Mouse (Mus musculus) liver, adult 2 months (tissue): ENCODE results near the gene Pepd. TPM values are rescaled to one million over a fixed set of nuclear protein-coding genes. Genes with fewer than 3 reads are reported as not detected.

ENCODE experiments used
- DNase-seq: peaks from one replicate; pipeline ENCODE4 v3.0.0-alpha.2; 2011; ENCODE audit warnings: low read depth, low spot score; ENCODE audit errors: extremely low read depth
- H3K27ac ChIP-seq: fragments of 200-500 bp; replicated peaks from 2 replicates; pipeline ENCODE4 v1.5.1; 2012; ENCODE audit warnings: low read depth, mild to moderate bottlenecking, control low read depth, inconsistent platforms, low read length; ENCODE audit not compliant: insufficient read depth
- H3K27me3 ChIP-seq: fragments of 200-500 bp; 2 replicates; pipeline ENCODE4 v1.6.1; 2012; ENCODE audit warnings: mild to moderate bottlenecking, moderate library complexity, low read length, inconsistent platforms; ENCODE audit not compliant: control insufficient read depth, insufficient read depth
- H3K36me3 ChIP-seq: fragments of 200-500 bp; 2 replicates; pipeline ENCODE4 v1.6.1; 2012; ENCODE audit warnings: low read length, inconsistent platforms; ENCODE audit not compliant: control insufficient read depth, insufficient read depth
- H3K4me1 ChIP-seq: fragments of 200-500 bp; 2 replicates; pipeline ENCODE4 v1.6.1; 2011; ENCODE audit warnings: low read length; ENCODE audit not compliant: control insufficient read depth, insufficient read depth
- H3K4me3 ChIP-seq: fragments of 200-500 bp; 2 replicates; pipeline ENCODE4 v1.5.1; 2011; ENCODE audit warnings: low read depth, mild to moderate bottlenecking, control low read depth, low read length, moderate library complexity; ENCODE audit not compliant: insufficient read depth
- H3K79me2 ChIP-seq: fragments of 200-500 bp; 2 replicates; pipeline ENCODE4 v1.6.1; 2012; ENCODE audit warnings: inconsistent platforms, mild to moderate bottlenecking, low read length, moderate library complexity; ENCODE audit not compliant: control insufficient read depth, insufficient read depth
- H3K9ac ChIP-seq: fragments of 200-500 bp; 2 replicates; pipeline ENCODE4 v1.6.1; 2012; ENCODE audit warnings: low read depth, mild to moderate bottlenecking, control low read depth, inconsistent platforms, low read length
- CTCF ChIP-seq: fragments of 200-500 bp; IDR thresholded peaks from 2 replicates; pipeline ENCODE4 v1.5.1; 2011; ENCODE audit warnings: low read depth, low read length, control low read depth
- POLR2A ChIP-seq: fragments of 200-500 bp; IDR thresholded peaks from 2 replicates; pipeline ENCODE4 v1.6.1; 2011; ENCODE audit warnings: low read length, control low read depth; ENCODE audit not compliant: insufficient read depth; ENCODE audit errors: extremely low read depth
- WGBS: fragments of 180-500 bp; shearing (Covaris S2); methylation state at CpG from one replicate; pipeline ENCODE4 v1.1.7; 2018; 5-methylcytosine and 5-hydroxymethylcytosine counted together
- polyA plus RNA-seq: library from polyadenylated mRNA; depleted of rRNA; stranded (reverse); fragments of >200 nt; gene quantifications from 2 replicates; pipeline ENCODE4 v1.2.3, GENCODE M21; 2012
- total RNA-seq: library from RNA; depleted of rRNA; stranded (reverse); fragments of >200 nt; gene quantifications from 2 replicates; pipeline ENCODE4 v1.2.3, GENCODE M21; 2014

Pepd gene
- total and polyA plus RNA-seq, 2 experiments: 71.9 to 76.2 TPM

DNA sequence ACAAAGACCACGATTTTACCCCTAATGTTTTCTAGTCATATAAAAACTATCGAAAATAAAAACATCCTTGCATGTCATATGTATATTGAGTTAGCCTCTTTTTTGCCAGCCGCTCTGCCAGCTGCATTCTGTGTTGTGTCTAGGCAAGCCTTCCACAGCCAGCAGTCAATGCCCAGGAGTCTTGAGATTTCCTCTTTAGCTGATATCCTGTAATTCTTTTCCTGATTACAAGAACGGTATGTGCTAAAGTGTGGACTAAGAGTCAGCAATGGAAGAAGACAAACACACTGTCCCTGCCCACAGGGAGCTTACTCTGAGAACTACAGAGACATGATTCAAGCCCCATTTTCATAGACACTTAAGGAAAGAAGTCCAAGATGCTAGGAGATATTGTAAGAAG lies 145.4 kb downstream of the Pepd start:
- Histone ChIP-seq H3K79me2 (peaks cover 25% of the 10 kb centered on the region; the same call in 1 of the 2 replicates), H3K27me3 (no peaks in the 10 kb centered on the region), H3K27ac (0 out of 2 replicates have a peak overlapping the region, but pooled peaks have one; percentile 19), H3K9ac (no peak overlapping the region), H3K4me1 (peaks cover 19% of the 10 kb centered on the region), H3K4me3 (no peak overlapping the region), H3K36me3 (no peaks in the 10 kb centered on the region; the same call in 1 of the 2 replicates)
- WGBS: 77% methylated on average over 4 of the region's 4 CpGs
- TF ChIP-seq POLR2A: no peak
- TF ChIP-seq CTCF: no peak
- no peak for DNase-seq

DNA sequence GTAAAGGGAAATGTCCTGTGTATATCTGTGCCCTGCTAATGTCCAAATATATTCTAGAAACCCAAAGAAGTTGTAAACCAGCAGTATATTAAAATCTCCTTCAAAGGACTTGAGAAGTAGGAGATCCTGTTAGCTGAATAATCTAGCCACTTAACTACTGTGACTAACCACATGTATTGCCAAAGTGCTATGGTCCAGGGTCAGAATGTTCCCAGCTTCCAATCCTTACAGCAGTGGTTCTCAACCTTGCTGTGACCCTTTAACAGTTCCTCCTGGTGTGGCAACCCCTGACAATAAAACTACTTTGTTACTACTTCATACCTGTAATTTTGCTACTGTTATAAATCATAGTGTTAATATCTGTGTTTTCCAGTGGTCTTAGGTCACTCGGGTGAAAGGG lies 146.2 kb downstream of the Pepd start:
- H3K4me1 ChIP-seq: peaks cover 15% of the 10 kb centered on the region
- peaks cover 22% of the 10 kb centered on the region; the same call in 1 of the 2 replicates for H3K79me2 ChIP-seq
- H3K36me3 ChIP-seq: no peaks in the 10 kb centered on the region; the same call in 1 of the 2 replicates
- no peaks in the 10 kb centered on the region for H3K27me3 ChIP-seq
- DNase-seq: no peak
- no peak overlapping the region for H3K27ac ChIP-seq
- WGBS: 81% methylated on average over 1 of the region's 1 CpGs
- TF ChIP-seq POLR2A (no peak), CTCF (no peak)
- no peak overlapping the region for H3K9ac ChIP-seq
- H3K4me3 ChIP-seq: no peak overlapping the region

- DNase-seq: no peak
- H3K4me1 ChIP-seq: peaks cover 8% of the 10 kb centered on the region
- 84% methylated on average over 5 of the region's 5 CpGs for WGBS
- no peak overlapping the region for H3K9ac ChIP-seq
- H3K27ac ChIP-seq: no peak overlapping the region
- H3K27me3 ChIP-seq: no peaks in the 10 kb centered on the region
- no peak for TF ChIP-seq POLR2A
- TF ChIP-seq CTCF: 0 out of 2 replicates have a peak, but pooled peaks have one; percentile 5
- H3K4me3 ChIP-seq: no peak overlapping the region
- no peaks in the 10 kb centered on the region for H3K36me3 ChIP-seq
- H3K79me2 ChIP-seq: peaks cover 14% of the 10 kb centered on the region; the same call in 1 of the 2 replicates
Observed at GRCm38 (mm10) chr7:35059467-35059866, 147.3 kb downstream of the Pepd start.

DNA sequence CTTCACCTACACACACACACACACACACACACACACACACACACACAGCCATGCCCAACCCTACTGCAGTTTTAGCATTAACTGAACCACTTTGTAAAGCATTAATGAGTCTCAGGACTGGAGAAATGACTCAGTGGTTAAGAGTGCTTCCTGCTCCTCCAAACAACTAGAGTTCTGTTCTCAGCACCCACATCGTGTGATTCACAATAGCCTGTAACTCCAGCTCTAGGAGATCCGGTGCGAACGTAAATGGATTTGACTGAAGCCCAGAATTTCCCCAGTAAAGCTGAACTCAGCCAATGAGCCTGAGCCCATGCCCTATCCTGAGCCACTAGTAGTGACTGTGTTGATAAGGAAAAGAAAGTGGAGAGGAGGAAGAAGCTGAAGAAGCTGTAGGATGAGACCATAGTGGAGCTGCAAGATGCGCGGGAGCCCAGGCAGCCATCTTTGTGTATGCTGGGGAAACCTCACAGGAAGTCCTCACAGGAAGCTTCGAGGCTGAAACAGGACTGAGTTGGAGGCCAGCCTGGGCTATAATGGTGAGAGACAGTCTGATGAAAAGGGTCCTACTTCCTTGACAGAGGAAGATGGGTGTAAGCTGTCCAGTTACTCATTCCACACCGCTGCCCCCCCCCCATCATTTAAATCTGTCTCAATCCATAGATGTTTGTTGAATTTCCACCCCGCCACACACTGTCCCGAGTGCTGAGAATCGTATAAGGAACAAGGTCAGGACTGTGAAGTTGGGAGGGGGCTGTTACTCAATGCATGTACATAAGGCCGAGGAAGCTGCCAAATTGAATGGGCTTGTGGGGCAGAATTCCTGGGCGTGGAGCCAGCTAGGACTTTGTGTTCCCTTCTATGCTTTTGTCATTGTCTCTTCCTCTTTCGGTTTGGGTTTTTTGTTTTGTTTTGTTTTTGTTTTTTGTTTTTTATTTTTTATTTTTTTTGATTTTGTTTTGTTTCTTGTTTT lies 152.4 kb downstream of the Pepd start:
- TF ChIP-seq CTCF (no peak), POLR2A (no peak)
- no peaks in the 10 kb centered on the region for H3K4me1 ChIP-seq
- peak; percentile 46 for DNase-seq
- H3K4me3 ChIP-seq: no peak overlapping the region
- H3K36me3 ChIP-seq: no peaks in the 10 kb centered on the region
- H3K27me3 ChIP-seq: no peaks in the 10 kb centered on the region
- H3K79me2 ChIP-seq: no peaks in the 10 kb centered on the region
- no peak overlapping the region for H3K9ac ChIP-seq
- H3K27ac ChIP-seq: 0 out of 2 replicates have a peak overlapping the region, but pooled peaks have one; percentile 15
- WGBS: 64% methylated on average over 14 of the region's 14 CpGs

DNA sequence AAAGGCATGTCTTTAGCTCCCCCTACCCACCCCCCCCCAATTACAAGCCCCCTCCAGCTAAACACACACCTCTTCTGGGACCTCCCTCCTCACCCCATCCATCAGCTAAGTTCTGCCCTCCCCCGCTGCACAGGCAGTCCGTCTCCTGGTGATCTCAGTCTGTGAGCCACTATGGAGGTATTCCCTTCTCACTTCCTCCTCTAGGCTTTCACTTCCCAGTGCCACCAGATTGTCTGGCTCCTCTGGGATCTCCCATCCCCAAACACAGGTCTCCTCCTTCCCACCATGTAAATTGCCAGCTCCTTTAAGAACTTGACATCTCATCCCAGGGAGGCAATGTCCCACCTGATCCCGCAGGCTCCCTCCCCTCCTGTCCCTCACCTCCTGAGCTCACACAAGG lies 153.8 kb downstream of the Pepd start:
- H3K9ac ChIP-seq: no peak overlapping the region
- DNase-seq: no peak
- H3K27ac ChIP-seq: no peak overlapping the region; the same call in 1 of the 2 replicates
- H3K4me3 ChIP-seq: no peak overlapping the region
- no peaks in the 10 kb centered on the region for H3K4me1 ChIP-seq
- TF ChIP-seq POLR2A (no peak), CTCF (no peak)
- 91% methylated on average over 3 of the region's 3 CpGs for WGBS
- no peaks in the 10 kb centered on the region for H3K36me3 ChIP-seq
- H3K27me3 ChIP-seq: no peaks in the 10 kb centered on the region
- H3K79me2 ChIP-seq: no peaks in the 10 kb centered on the region
